Mouse (Mus musculus): ENCODE measurements around the gene Tbxas1. TPM values are rescaled to one million over a fixed set of nuclear protein-coding genes. Genes with fewer than 3 reads are reported as not detected.
A peak's percentile ranks its signal among the peaks of the same experiment; 100 is the strongest.

Gene Tbxas1
- 1.4 and 1.5 TPM in 2 replicates for polyA plus RNA-seq (2014; fragmentation: Nextera tagmentation; extraction: Ambion mirVana)

DNA sequence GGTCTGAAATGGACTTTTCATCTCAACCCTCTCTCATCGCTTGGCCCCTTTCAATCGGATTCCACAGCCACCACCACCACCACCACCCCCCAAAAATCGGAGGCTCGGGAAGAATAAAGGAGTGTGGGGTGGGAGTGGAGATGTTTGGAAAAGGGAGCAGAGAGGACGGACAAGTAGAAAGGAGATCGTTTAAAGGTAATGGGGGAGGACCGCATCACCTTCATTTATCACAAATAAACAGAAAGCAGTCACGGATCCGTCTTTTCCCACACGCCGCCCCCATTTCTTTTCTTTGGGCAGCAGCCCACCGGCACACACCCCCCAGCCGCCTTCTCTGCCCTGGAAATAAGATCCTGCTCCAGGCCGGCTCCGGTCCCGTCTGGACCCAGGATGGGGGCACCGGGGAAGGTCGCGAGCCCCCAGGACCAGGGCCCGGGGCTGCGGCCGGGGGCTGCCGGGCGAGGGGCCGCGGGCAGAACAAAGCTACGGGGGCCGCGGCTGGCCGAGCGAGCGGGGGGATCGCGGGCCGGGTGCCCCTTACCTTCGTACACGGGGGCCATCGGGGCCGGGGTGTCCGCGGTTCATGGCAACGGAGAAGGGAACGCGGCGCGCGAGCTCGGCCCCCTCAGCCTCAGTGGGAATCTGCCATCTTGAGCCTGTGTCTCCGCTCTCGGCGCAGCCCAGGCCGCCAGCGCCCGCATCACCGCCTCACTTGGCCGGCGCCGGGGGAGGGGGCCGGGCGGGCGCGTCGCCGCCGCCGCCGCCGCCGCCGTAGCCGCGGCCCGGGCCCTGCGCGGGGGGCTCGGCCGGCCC, at the start of gene Tbxas1:
Tbxas1 (plus strand) TSS at position 147 of the 813 bp plus-strand sequence.
- Histone ChIP-seq H3K4me3 (ENCODE audit: low read depth, low read length) (peak within 1 kb of the TSS; percentile 99), H3K4me1 (replicated peaks; ENCODE audit: control insufficient read depth, insufficient read depth, low read length) (peaks cover 19% of the 10 kb centered on the region), H3K36me3 (ENCODE audit: control insufficient read depth, insufficient read depth, low read length) (no peaks in the 10 kb centered on the region), H3K27ac (ENCODE audit: low read depth, low read length) (peak within 1 kb of the TSS; percentile 93), H3K9ac (ENCODE audit: low read length) (peak within 1 kb of the TSS; percentile 99), H3K4me2 (ENCODE audit: low read depth, low read length, severe bottlenecking) (peak within 1 kb of the TSS; percentile 48), H3K27me3 (ENCODE audit: control insufficient read depth, insufficient read depth, low read length) (no peaks in the 10 kb centered on the region), H3K9me3 (ENCODE audit: control insufficient read depth, low read length) (no peaks in the 10 kb centered on the region)
- DNase-seq (ENCODE audit: low spot score) (peak; percentile 81), ATAC-seq (replicated peaks; ENCODE audit: low FRiP score) (peak; percentile 7)
- WGBS = under 1% methylated on average over 55 of the region's 77 CpGs

DNA sequence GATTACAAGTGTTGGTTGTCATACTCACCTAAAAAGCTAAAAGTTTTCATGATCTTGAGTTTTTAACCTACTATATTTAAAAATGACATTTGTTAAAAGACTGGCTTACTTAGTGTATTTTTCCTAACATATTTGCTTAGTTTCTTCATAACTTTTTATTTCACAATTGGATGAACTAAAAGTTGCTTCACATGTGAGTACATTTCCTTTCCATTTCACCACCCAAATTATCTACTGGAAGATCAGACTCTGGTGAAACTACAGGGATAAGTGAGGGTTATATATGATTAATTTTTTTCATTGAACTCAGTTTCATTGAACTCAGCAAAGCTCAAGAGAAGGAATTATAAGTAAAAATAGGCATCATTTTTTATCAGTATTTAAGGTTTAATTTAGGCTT, 49.3 kb upstream of the Tbxas1 start:
- Histone ChIP-seq H3K4me3 (ENCODE audit: low read depth, low read length) (no peak overlapping the region), H3K4me2 (ENCODE audit: low read depth, low read length, severe bottlenecking) (no peak overlapping the region), H3K27ac (ENCODE audit: low read depth, low read length) (no peak overlapping the region), H3K36me3 (ENCODE audit: control insufficient read depth, insufficient read depth, low read length) (no peaks in the 10 kb centered on the region), H3K27me3 (ENCODE audit: control insufficient read depth, insufficient read depth, low read length) (no peaks in the 10 kb centered on the region), H3K4me1 (replicated peaks; ENCODE audit: control insufficient read depth, insufficient read depth, low read length) (no peaks in the 10 kb centered on the region), H3K9ac (ENCODE audit: low read length) (no peak overlapping the region), H3K9me3 (ENCODE audit: control insufficient read depth, low read length) (no peaks in the 10 kb centered on the region)
- DNase-seq (ENCODE audit: low spot score) (no peak), ATAC-seq (replicated peaks; ENCODE audit: low FRiP score) (no peak)

DNA sequence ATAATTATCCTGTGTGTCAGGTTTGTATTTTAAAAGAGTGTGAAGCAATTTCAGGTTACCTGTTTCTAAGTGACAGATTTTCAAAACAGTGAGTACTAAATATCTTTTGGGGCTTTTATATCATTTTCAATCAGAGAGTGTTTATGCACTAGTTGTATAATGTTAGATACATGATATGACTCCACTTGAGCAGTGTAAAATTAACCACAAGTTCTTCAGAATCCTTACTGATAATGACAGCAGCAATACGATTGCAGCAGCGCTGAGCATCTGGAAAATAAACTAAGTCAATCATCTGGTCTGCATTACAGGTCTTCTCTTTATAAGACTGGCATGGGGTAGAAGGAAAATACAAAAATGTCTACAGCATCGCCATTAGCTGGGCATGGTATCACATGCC, 48.3 kb upstream of the Tbxas1 start:
- DNase-seq (ENCODE audit: low spot score) (no peak), ATAC-seq (replicated peaks; ENCODE audit: low FRiP score) (no peak)
- H3K9ac ChIP-seq (ENCODE audit: low read length) = no peak overlapping the region
- no peak overlapping the region for H3K4me2 ChIP-seq (ENCODE audit: low read depth, low read length, severe bottlenecking)
- H3K4me3 ChIP-seq (ENCODE audit: low read depth, low read length) = no peak overlapping the region
- 83% methylated on average over 3 of the region's 3 CpGs for WGBS
- H3K9me3 ChIP-seq (ENCODE audit: control insufficient read depth, low read length) = no peaks in the 10 kb centered on the region
- no peaks in the 10 kb centered on the region for H3K27me3 ChIP-seq (ENCODE audit: control insufficient read depth, insufficient read depth, low read length)
- no peaks in the 10 kb centered on the region for H3K4me1 ChIP-seq (replicated peaks; ENCODE audit: control insufficient read depth, insufficient read depth, low read length)
- H3K36me3 ChIP-seq (ENCODE audit: control insufficient read depth, insufficient read depth, low read length) = no peaks in the 10 kb centered on the region
- H3K27ac ChIP-seq (ENCODE audit: low read depth, low read length) = no peak overlapping the region

DNA sequence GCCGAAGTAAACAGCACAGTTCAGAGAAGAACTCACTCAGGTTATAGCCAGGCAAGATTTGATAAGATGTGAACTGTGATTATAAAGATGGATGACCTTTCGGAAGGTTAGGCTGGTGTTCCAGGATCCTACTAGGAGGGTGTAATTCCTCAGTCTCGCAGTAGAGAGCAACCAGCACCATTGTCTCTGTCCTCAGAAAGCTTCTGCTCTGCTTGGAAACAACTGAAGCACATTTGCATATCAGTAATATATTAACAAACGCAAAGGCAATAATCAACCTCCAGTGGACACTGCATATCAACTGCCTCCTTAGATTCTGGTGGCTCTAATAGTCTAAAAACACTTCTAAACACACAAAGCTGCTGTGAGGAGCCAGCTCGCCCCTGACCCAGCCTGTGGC, 47.8 kb upstream of the Tbxas1 start:
- H3K27me3 ChIP-seq (ENCODE audit: control insufficient read depth, insufficient read depth, low read length) = no peaks in the 10 kb centered on the region
- no peak overlapping the region for H3K9ac ChIP-seq (ENCODE audit: low read length)
- H3K27ac ChIP-seq (ENCODE audit: low read depth, low read length) = no peak overlapping the region
- H3K36me3 ChIP-seq (ENCODE audit: control insufficient read depth, insufficient read depth, low read length) = no peaks in the 10 kb centered on the region
- ATAC-seq (replicated peaks; ENCODE audit: low FRiP score) (no peak), DNase-seq (ENCODE audit: low spot score) (no peak)
- H3K9me3 ChIP-seq (ENCODE audit: control insufficient read depth, low read length) = no peaks in the 10 kb centered on the region
- no peak overlapping the region for H3K4me2 ChIP-seq (ENCODE audit: low read depth, low read length, severe bottlenecking)
- H3K4me1 ChIP-seq (replicated peaks; ENCODE audit: control insufficient read depth, insufficient read depth, low read length) = no peaks in the 10 kb centered on the region
- no peak overlapping the region for H3K4me3 ChIP-seq (ENCODE audit: low read depth, low read length)
- WGBS = 79% methylated on average over 5 of the region's 5 CpGs

DNA sequence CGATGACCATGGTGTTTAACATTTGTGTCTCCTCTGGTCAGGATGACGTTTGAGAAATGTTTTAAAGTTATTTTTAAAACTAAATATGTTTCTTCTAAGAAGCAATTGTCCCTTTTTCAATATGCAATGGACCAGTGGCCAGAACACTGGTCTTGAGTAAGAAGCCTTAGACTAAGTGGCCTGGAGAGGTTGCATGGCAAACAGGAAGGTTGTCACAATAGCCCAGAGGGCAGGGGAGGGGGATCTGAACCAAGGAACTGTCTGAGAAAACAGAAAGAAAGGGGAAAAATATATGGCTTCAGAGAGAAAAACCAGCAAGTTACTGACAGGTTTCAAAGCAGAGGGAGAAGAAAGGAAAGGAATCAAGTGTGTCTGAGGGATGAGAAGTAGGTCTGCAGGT, 47.0 kb upstream of the Tbxas1 start:
- 88% methylated on average over 2 of the region's 2 CpGs for WGBS
- no peak for ATAC-seq (replicated peaks; ENCODE audit: low FRiP score)

DNA sequence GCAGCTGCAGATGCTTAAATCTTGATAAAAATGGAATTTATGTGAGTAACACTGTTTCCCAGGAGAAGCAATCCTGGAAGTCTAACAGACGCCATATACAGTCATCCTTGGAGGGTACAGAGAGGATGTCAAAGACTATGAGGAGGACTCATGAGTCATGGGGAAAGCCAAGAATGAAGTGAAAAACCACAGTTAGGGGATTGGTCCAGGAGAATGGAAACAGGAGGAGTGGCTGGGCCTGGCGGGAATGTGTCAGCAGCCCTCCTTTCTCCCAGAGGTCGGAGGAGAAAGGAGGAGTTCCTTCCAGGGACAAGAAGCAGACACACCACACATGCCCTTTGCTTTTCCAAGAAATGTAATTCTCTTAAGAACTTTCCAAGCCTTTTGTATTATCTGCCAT, 45.8 kb upstream of the Tbxas1 start:
- 80% methylated on average over 3 of the region's 3 CpGs for WGBS
- Histone ChIP-seq H3K27me3 (ENCODE audit: control insufficient read depth, insufficient read depth, low read length) (no peaks in the 10 kb centered on the region), H3K4me1 (replicated peaks; ENCODE audit: control insufficient read depth, insufficient read depth, low read length) (no peaks in the 10 kb centered on the region), H3K9ac (ENCODE audit: low read length) (no peak overlapping the region), H3K36me3 (ENCODE audit: control insufficient read depth, insufficient read depth, low read length) (no peaks in the 10 kb centered on the region), H3K9me3 (ENCODE audit: control insufficient read depth, low read length) (no peaks in the 10 kb centered on the region), H3K4me2 (ENCODE audit: low read depth, low read length, severe bottlenecking) (no peak overlapping the region), H3K4me3 (ENCODE audit: low read depth, low read length) (no peak overlapping the region), H3K27ac (ENCODE audit: low read depth, low read length) (no peak overlapping the region)
- ATAC-seq (replicated peaks; ENCODE audit: low FRiP score) (no peak), DNase-seq (ENCODE audit: low spot score) (no peak)

More for the DNA sequence above, 47.0 kb upstream of the Tbxas1 start:
- DNase-seq (ENCODE audit: low spot score) = no peak
- H3K27ac ChIP-seq (ENCODE audit: low read depth, low read length) = no peak overlapping the region
- no peaks in the 10 kb centered on the region for H3K27me3 ChIP-seq (ENCODE audit: control insufficient read depth, insufficient read depth, low read length)
- H3K4me2 ChIP-seq (ENCODE audit: low read depth, low read length, severe bottlenecking) = no peak overlapping the region
- H3K9me3 ChIP-seq (ENCODE audit: control insufficient read depth, low read length) = no peaks in the 10 kb centered on the region
- H3K4me3 ChIP-seq (ENCODE audit: low read depth, low read length) = no peak overlapping the region
- H3K36me3 ChIP-seq (ENCODE audit: control insufficient read depth, insufficient read depth, low read length) = no peaks in the 10 kb centered on the region
- no peaks in the 10 kb centered on the region for H3K4me1 ChIP-seq (replicated peaks; ENCODE audit: control insufficient read depth, insufficient read depth, low read length)
- no peak overlapping the region for H3K9ac ChIP-seq (ENCODE audit: low read length)

DNA sequence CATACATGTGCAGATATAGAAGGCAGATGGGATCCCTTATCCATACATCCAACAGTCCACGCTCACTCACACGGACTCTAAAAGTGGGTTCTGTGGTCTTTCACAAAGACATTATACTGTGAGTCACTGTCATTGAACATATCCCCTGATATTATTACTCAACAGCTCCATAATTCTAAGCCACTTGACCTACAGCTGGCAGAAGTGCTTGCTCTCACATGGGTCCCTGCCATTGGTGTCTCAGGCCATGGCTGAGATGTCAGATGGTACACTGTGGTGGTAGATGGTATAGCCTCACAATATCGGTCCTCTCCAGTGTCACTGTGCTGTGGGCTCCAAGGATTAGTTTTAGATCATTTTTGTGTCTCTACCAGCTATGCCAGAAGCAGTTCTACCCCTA, 41.5 kb upstream of the Tbxas1 start:
- no peak overlapping the region for H3K9ac ChIP-seq (ENCODE audit: low read length)
- no peaks in the 10 kb centered on the region for H3K27me3 ChIP-seq (ENCODE audit: control insufficient read depth, insufficient read depth, low read length)
- ATAC-seq (replicated peaks; ENCODE audit: low FRiP score) (no peak), DNase-seq (ENCODE audit: low spot score) (no peak)
- H3K9me3 ChIP-seq (ENCODE audit: control insufficient read depth, low read length) = no peaks in the 10 kb centered on the region
- WGBS = 95% methylated on average over 3 of the region's 3 CpGs
- no peaks in the 10 kb centered on the region for H3K4me1 ChIP-seq (replicated peaks; ENCODE audit: control insufficient read depth, insufficient read depth, low read length)
- H3K4me2 ChIP-seq (ENCODE audit: low read depth, low read length, severe bottlenecking) = no peak overlapping the region
- H3K27ac ChIP-seq (ENCODE audit: low read depth, low read length) = no peak overlapping the region
- H3K36me3 ChIP-seq (ENCODE audit: control insufficient read depth, insufficient read depth, low read length) = no peaks in the 10 kb centered on the region
- no peak overlapping the region for H3K4me3 ChIP-seq (ENCODE audit: low read depth, low read length)

DNA sequence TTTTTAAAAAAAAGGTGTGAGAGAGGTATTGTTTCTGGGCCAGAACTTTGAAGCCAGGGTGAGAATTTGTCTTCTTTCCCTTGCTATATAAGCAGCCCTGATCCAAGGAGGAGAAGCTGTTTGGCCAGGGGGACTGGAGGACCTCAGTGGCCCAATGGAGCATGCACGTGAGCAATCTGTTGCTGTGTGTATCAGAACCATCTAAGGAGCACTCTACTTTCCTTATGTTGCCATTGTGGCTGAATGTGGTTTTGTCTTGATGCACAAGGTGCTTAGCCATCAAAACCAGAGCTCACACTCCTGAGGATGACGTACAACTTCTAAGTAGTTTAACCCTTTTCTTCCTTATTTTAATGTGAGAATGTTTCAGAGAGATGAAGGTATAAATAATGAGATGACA, 40.5 kb upstream of the Tbxas1 start:
- ATAC-seq (replicated peaks; ENCODE audit: low FRiP score) = no peak
- Histone ChIP-seq H3K9me3 (ENCODE audit: control insufficient read depth, low read length) (no peaks in the 10 kb centered on the region), H3K4me3 (ENCODE audit: low read depth, low read length) (no peak overlapping the region), H3K27ac (ENCODE audit: low read depth, low read length) (no peak overlapping the region), H3K36me3 (ENCODE audit: control insufficient read depth, insufficient read depth, low read length) (no peaks in the 10 kb centered on the region), H3K27me3 (ENCODE audit: control insufficient read depth, insufficient read depth, low read length) (no peaks in the 10 kb centered on the region), H3K9ac (ENCODE audit: low read length) (no peak overlapping the region), H3K4me1 (replicated peaks; ENCODE audit: control insufficient read depth, insufficient read depth, low read length) (no peaks in the 10 kb centered on the region), H3K4me2 (ENCODE audit: low read depth, low read length, severe bottlenecking) (no peak overlapping the region)
- WGBS = 89% methylated on average over 2 of the region's 2 CpGs
- no peak for DNase-seq (ENCODE audit: low spot score)

DNA sequence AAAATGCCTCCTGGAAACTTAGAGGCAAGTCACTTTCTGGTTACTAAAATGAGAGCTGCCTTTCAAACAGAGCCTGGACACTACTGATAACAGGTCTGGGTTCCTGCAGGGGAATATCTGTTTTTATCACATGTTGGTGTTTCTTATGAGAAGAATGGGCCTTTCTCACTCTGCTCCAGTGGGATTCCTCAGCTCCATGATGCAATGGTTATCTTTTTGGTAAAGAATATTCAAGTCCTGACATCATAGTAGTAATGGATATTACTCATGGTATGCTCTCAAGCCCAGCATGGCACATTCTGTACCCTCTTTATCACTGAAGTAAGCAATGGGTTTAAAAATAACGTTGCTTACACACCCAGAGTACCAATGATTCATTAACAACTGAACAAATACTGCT, 40.0 kb upstream of the Tbxas1 start:
- H3K4me3 ChIP-seq (ENCODE audit: low read depth, low read length) = no peak overlapping the region
- ATAC-seq (replicated peaks; ENCODE audit: low FRiP score) = no peak
- H3K9me3 ChIP-seq (ENCODE audit: control insufficient read depth, low read length) = no peaks in the 10 kb centered on the region
- no peak overlapping the region for H3K27ac ChIP-seq (ENCODE audit: low read depth, low read length)
- H3K4me1 ChIP-seq (replicated peaks; ENCODE audit: control insufficient read depth, insufficient read depth, low read length) = no peaks in the 10 kb centered on the region
- DNase-seq (ENCODE audit: low spot score) = no peak
- H3K9ac ChIP-seq (ENCODE audit: low read length) = no peak overlapping the region
- WGBS = 74% methylated on average over 1 of the region's 1 CpGs
- no peak overlapping the region for H3K4me2 ChIP-seq (ENCODE audit: low read depth, low read length, severe bottlenecking)
- H3K36me3 ChIP-seq (ENCODE audit: control insufficient read depth, insufficient read depth, low read length) = no peaks in the 10 kb centered on the region
- no peaks in the 10 kb centered on the region for H3K27me3 ChIP-seq (ENCODE audit: control insufficient read depth, insufficient read depth, low read length)
